Mouse (Mus musculus) spleen, adult 2 months (tissue): Measurements from ENCODE around the gene 5430427O19Rik. TPM values are rescaled to one million over a fixed set of nuclear protein-coding genes. Genes with fewer than 3 reads are reported as not detected.

Experiments used
- DNase-seq, 2 experiments: peaks; one replicate each; pipeline versions ENCODE4 v3.0.0 to v3.0.0-alpha.2; 2012 to 2021; ENCODE audit warnings: low spot score in 2 of 2, low read depth in 1 of 2
- H3K27ac ChIP-seq: fragments of 200-500 bp; 2 replicates; pipeline ENCODE4 v1.5.1; 2012; ENCODE audit warnings: low read length, inconsistent platforms; ENCODE audit not compliant: insufficient read depth
- H3K27me3 ChIP-seq: fragments of 200-500 bp; 2 replicates; pipeline ENCODE4 v1.6.1; 2012; ENCODE audit warnings: mild to moderate bottlenecking, moderate library complexity, low read length, inconsistent platforms; ENCODE audit not compliant: control insufficient read depth, insufficient read depth
- H3K36me3 ChIP-seq: fragments of 200-500 bp; 2 replicates; pipeline ENCODE4 v1.6.1; 2012; ENCODE audit warnings: mild to moderate bottlenecking, low read length, inconsistent platforms; ENCODE audit not compliant: control insufficient read depth, insufficient read depth
- H3K4me1 ChIP-seq: fragments of 200-500 bp; 2 replicates; pipeline ENCODE4 v1.6.1; 2011; ENCODE audit warnings: inconsistent platforms; ENCODE audit not compliant: control insufficient read depth, insufficient read depth, insufficient read length
- H3K4me3 ChIP-seq: fragments of 200-500 bp; 2 replicates; pipeline ENCODE4 v1.5.1; 2011; ENCODE audit warnings: mild to moderate bottlenecking, inconsistent platforms; ENCODE audit not compliant: insufficient read depth, insufficient read length; ENCODE audit errors: extremely low read depth
- CTCF ChIP-seq: fragments of 200-500 bp; IDR thresholded peaks from 2 replicates; pipeline ENCODE4 v1.5.1; 2011; ENCODE audit warnings: mild to moderate bottlenecking, inconsistent platforms; ENCODE audit not compliant: insufficient read depth, insufficient read length, insufficient replicate concordance; ENCODE audit errors: extremely low read depth
- POLR2A ChIP-seq: fragments of 200-500 bp; IDR thresholded peaks from 2 replicates; pipeline ENCODE4 v1.6.1; 2011; ENCODE audit warnings: low read depth, low read length, inconsistent platforms
- WGBS: fragments of 180-500 bp; shearing (Covaris S2); methylation state at CpG from one replicate; pipeline ENCODE4 v1.1.7; 2018; 5-methylcytosine and 5-hydroxymethylcytosine counted together
- polyA plus RNA-seq: library from polyadenylated mRNA; depleted of rRNA; stranded (reverse); fragments of >200 nt; gene quantifications from 2 replicates; pipeline ENCODE4 v1.2.3, GENCODE M21; 2012; rRNA removed

The 5430427O19Rik gene
- polyA plus RNA-seq, 1 experiment: 0.78 TPM

DNA sequence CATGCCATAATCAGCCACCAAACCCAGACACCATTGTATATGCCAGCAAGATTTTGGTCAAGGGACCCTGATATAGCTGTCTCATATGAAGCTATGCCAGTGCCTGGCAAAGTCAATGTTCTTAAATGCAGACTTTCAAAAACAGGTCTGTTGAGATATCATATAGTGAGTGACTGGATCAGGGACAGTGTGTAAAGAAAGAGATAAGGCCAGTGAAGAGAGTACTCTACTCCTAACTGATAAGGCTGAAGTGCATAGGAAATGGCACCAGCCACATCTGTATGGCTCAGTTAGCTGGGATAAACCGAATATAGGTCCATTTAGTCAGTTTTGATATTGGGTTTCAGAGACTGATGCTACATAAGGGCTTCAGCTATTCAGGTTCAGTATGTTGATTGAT lies 31.0 kb downstream of the 5430427O19Rik start:
- WGBS: 50% methylated on average over 1 of the region's 1 CpGs
- H3K4me1 ChIP-seq: no peaks in the 10 kb centered on the region
- no peaks in the 10 kb centered on the region for H3K27me3 ChIP-seq
- H3K4me3 ChIP-seq: no peak overlapping the region
- no peak for TF ChIP-seq CTCF
- no peak for TF ChIP-seq POLR2A
- H3K27ac ChIP-seq: no peak overlapping the region
- H3K36me3 ChIP-seq: no peaks in the 10 kb centered on the region
- DNase-seq: no peak

DNA sequence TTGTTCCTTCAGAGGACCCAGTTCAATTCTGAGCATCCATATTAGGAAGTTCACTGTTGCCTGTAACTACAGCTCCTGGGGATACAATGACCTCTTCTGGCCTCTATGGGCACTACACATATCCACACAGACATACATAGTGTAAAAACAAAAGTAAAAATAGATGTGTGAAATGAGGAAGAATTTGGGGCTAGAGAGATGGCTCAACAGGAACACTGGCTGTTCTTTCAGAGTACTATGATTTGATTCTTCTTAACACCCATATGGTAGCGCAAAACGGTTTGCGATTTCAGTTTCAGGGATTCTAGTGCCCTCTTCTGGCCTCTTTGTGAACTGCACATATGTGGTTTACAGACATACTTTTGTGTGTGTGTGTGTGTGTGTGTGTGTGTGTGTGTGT lies 48.9 kb downstream of the 5430427O19Rik start:
- Histone ChIP-seq H3K36me3 (no peaks in the 10 kb centered on the region), H3K27me3 (no peaks in the 10 kb centered on the region), H3K27ac (no peak overlapping the region), H3K4me1 (no peaks in the 10 kb centered on the region), H3K4me3 (no peak overlapping the region)
- peak; percentile 15; the same call in 1 of the 2 replicates for TF ChIP-seq CTCF
- no peak for TF ChIP-seq POLR2A
- peak; percentile 18 to 30 for DNase-seq
- 58% methylated on average over 3 of the region's 3 CpGs for WGBS

DNA sequence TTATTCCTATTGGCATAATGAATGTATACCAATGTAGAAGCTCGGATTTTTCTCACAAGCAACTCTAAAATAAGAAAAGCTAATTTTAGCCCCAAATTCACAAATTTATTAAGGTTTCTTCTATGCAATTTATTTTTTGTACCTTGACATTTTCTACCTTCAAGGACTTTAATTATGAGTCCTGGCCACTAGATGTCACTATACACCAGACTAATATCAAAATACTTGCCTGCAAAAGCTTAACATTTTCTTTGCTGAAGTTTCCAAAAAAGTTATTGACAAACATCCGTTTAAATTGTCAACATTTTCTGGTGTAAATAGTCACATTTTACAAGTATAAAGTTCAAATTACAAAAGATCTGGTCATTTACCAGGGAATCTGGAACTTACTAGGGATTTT lies 62.8 kb downstream of the 5430427O19Rik start:
- Histone ChIP-seq H3K27me3 (no peaks in the 10 kb centered on the region), H3K27ac (no peak overlapping the region), H3K36me3 (no peaks in the 10 kb centered on the region), H3K4me1 (no peaks in the 10 kb centered on the region), H3K4me3 (no peak overlapping the region)
- TF ChIP-seq CTCF: no peak
- TF ChIP-seq POLR2A: no peak
- DNase-seq: no peak
- 0% methylated on average over 2 of the region's 2 CpGs for WGBS

Other genes with a start within 250 kb of the 5430427O19Rik start
- 0.33 and 0.35 TPM in 2 replicates for gene Gk, start 93.5 kb upstream of the 5430427O19Rik start, polyA plus RNA-seq
- not detected in 2 replicates for gene Samt3, start 173.8 kb downstream of the 5430427O19Rik start, polyA plus RNA-seq